Comparison of ENCODE assay signal across 9 mouse cellular contexts in genomic region chr8:123384883-123385540, GRCm38 (mm10). TPM values are rescaled to one million over a fixed set of nuclear protein-coding genes. Genes with fewer than 3 reads are reported as not detected.
A peak's percentile ranks its signal among the peaks of the same experiment; 100 is the strongest.
DNase-seq lines count a peak whose midpoint lies in the region; ATAC-seq and TF ChIP-seq lines count a peak whose summit lies in the region.
"Had no signal": no experiment of that assay in that cellular context is flagged by ENCODE, and none has a peak within 500 bp of the region (broad histone marks: within the 10 kb centered on the region; RNA-seq: fewer than 3 reads in every experiment).

No protein-coding gene starts in this region.

- H3K79me2 ChIP-seq in liver, adult 2 months (ENCODE audit: control insufficient read depth, insufficient read depth, low read length) = no peaks in the 10 kb centered on the region

- no peak for DNase-seq in cerebellum, adult 2 months
- no peak for DNase-seq in cerebellum, postnatal 36 days
- no peak for DNase-seq in liver, adult 2 months (ENCODE audit: extremely low read depth, low read depth, low spot score)
- peak; percentile 76 for DNase-seq in T-cell, adult 2 months (ENCODE audit: low spot score)
- DNase-seq in lung, postnatal 14 days = peak; percentile 20
- no peak for DNase-seq in right cerebral cortex, postnatal 25 days
- DNase-seq in layer of hippocampus, adult 8-10 months (ENCODE audit: low spot score in 2 of 2) = no peak

- ATAC-seq in liver, embryonic 12.5 days = no peak

- H3K27ac ChIP-seq in cerebellum, adult 2 months (ENCODE audit: insufficient read depth, low read length) = no peak overlapping the region
- H3K27ac ChIP-seq in liver, adult 2 months (replicated peaks; ENCODE audit: insufficient read depth, low read depth, low read length) = no peak overlapping the region
- H3K27ac ChIP-seq in liver, embryonic 12.5 days = no peak overlapping the region

- no peak overlapping the region for H3K4me2 ChIP-seq in liver, embryonic 12.5 days

- no peaks in the 10 kb centered on the region for H3K27me3 ChIP-seq in cerebellum, adult 2 months (ENCODE audit: control insufficient read depth, insufficient read depth, low read length)
- no peaks in the 10 kb centered on the region for H3K27me3 ChIP-seq in liver, adult 2 months (ENCODE audit: control insufficient read depth, insufficient read depth, low read length)
- no peaks in the 10 kb centered on the region for H3K27me3 ChIP-seq in liver, embryonic 12.5 days (replicated peaks)

- H3K4me3 ChIP-seq in cerebellum, adult 2 months (replicated peaks; ENCODE audit: insufficient read depth, low read depth, low read length) = no peak overlapping the region
- no peak overlapping the region for H3K4me3 ChIP-seq in liver, adult 2 months (ENCODE audit: insufficient read depth, low read depth, low read length)
- H3K4me3 ChIP-seq in liver, embryonic 12.5 days = no peak overlapping the region

- H3K9me3 ChIP-seq in liver, embryonic 12.5 days (replicated peaks) = no peaks in the 10 kb centered on the region

- H3K4me1 ChIP-seq in cerebellum, adult 2 months (ENCODE audit: control insufficient read depth, insufficient read depth, low read length) = peaks cover 4% of the 10 kb centered on the region
- H3K4me1 ChIP-seq in liver, adult 2 months (ENCODE audit: control insufficient read depth, insufficient read depth, low read length) = no peaks in the 10 kb centered on the region
- no peaks in the 10 kb centered on the region for H3K4me1 ChIP-seq in liver, embryonic 12.5 days

- H3K9ac ChIP-seq in liver, adult 2 months (ENCODE audit: low read depth, low read length) = no peak overlapping the region
- H3K9ac ChIP-seq in liver, embryonic 12.5 days = no peak overlapping the region

- H3K36me3 ChIP-seq in liver, adult 2 months (ENCODE audit: control insufficient read depth, insufficient read depth, low read length) = peaks cover 49% of the 10 kb centered on the region
- H3K36me3 ChIP-seq in liver, embryonic 12.5 days = peaks cover 92% of the 10 kb centered on the region

- WGBS in cerebellum, adult 2 months = 61% methylated on average over 9 of the region's 9 CpGs
- WGBS in liver, adult 2 months = 59% methylated on average over 9 of the region's 9 CpGs
- 61% methylated on average over 9 of the region's 9 CpGs for WGBS in liver, embryonic 12.5 days (ENCODE audit: insufficient replicate concordance)

- no peak for TF ChIP-seq POLR2A in cerebellum, adult 2 months (IDR thresholded peaks at IDR 0.05; ENCODE audit: borderline replicate concordance, insufficient read depth, low read length)
- no peak for TF ChIP-seq POLR2A in liver, adult 2 months (IDR thresholded peaks at IDR 0.05; ENCODE audit: extremely low read depth, insufficient read depth, low read length)

- TF ChIP-seq CTCF in cerebellum, adult 2 months (IDR thresholded peaks at IDR 0.05; ENCODE audit: borderline replicate concordance, insufficient read depth, low read depth, low read length) = peak; percentile 41; the same call in 1 of the 2 replicates
- TF ChIP-seq CTCF in liver, adult 2 months (IDR thresholded peaks at IDR 0.05; ENCODE audit: low read depth, low read length) = peak; percentile 32; the same call in 1 of the 2 replicates

RNA-seq across cellular contexts. Expression of gene Tcf25, which starts 11.5 kb away (rescaled TPM):
- polyA plus RNA-seq in cerebellum, adult 2 months (2012; rRNA removed) = 691 and 692 TPM in 2 replicates
- 86.7 and 94.3 TPM in 2 replicates for total RNA-seq in liver, adult 2 months (2014; rRNA removed)
- polyA plus RNA-seq in liver, adult 2 months (2012; rRNA removed) = 83.8 and 117 TPM in 2 replicates
- polyA plus RNA-seq in liver, embryonic 12.5 days (2016; fragmentation: Nextera tagmentation; extraction: Ambion mirVana) = 79.2 and 94.3 TPM in 2 replicates
- 100 to 1,000 TPM; 466 to 571 (median 498) TPM for total RNA-seq in layer of hippocampus, adult 8-10 months (2022)

RNA-seq across cellular contexts. Expression of gene Mc1r, which starts 21.9 kb away (rescaled TPM):
- polyA plus RNA-seq in cerebellum, adult 2 months (2012; rRNA removed) = 0.05 and 0.06 TPM in 2 replicates
- total RNA-seq in liver, adult 2 months (2014; rRNA removed) = not detected in 2 replicates
- not detected in 2 replicates for polyA plus RNA-seq in liver, adult 2 months (2012; rRNA removed)
- polyA plus RNA-seq in liver, embryonic 12.5 days (2016; fragmentation: Nextera tagmentation; extraction: Ambion mirVana) = not detected in 2 replicates
- under 1 TPM in 1 of 4 experiments, not detected in 3; 0.08 TPM for total RNA-seq in layer of hippocampus, adult 8-10 months (2022)
- total RNA-seq: hematopoietic stem cell, adult 5-6 weeks had no signal

RNA-seq across cellular contexts. Expression of gene Tubb3, which starts 26.2 kb away (rescaled TPM):
- polyA plus RNA-seq in cerebellum, adult 2 months (2012; rRNA removed) = 670 and 684 TPM in 2 replicates
- 0.67 TPM in 1 of 2 replicates, not detected in the other for total RNA-seq in liver, adult 2 months (2014; rRNA removed)
- polyA plus RNA-seq in liver, adult 2 months (2012; rRNA removed) = not detected in 2 replicates
- polyA plus RNA-seq in liver, embryonic 12.5 days (2016; fragmentation: Nextera tagmentation; extraction: Ambion mirVana) = 0.41 and 0.76 TPM in 2 replicates
- 100 to 1,000 TPM; 265 to 291 (median 279) TPM for total RNA-seq in layer of hippocampus, adult 8-10 months (2022)

RNA-seq across cellular contexts. Expression of gene Def8, which starts 38.3 kb away (rescaled TPM):
- 73.1 and 73.4 TPM in 2 replicates for polyA plus RNA-seq in cerebellum, adult 2 months (2012; rRNA removed)
- total RNA-seq in liver, adult 2 months (2014; rRNA removed) = 20.5 and 20.6 TPM in 2 replicates
- polyA plus RNA-seq in liver, adult 2 months (2012; rRNA removed) = 32.2 and 33.5 TPM in 2 replicates
- 17.2 and 18.4 TPM in 2 replicates for polyA plus RNA-seq in liver, embryonic 12.5 days (2016; fragmentation: Nextera tagmentation; extraction: Ambion mirVana)
- 10 to 100 TPM; 48.1 to 59.4 (median 54.5) TPM for total RNA-seq in layer of hippocampus, adult 8-10 months (2022)

RNA-seq across cellular contexts. Expression of gene Spire2, which starts 52.5 kb away (rescaled TPM):
- 33.0 and 36.4 TPM in 2 replicates for polyA plus RNA-seq in cerebellum, adult 2 months (2012; rRNA removed)
- under 0.01 and 0.07 TPM in 2 replicates for total RNA-seq in liver, adult 2 months (2014; rRNA removed)
- polyA plus RNA-seq in liver, adult 2 months (2012; rRNA removed) = 0.13 TPM in 1 of 2 replicates, not detected in the other
- polyA plus RNA-seq in liver, embryonic 12.5 days (2016; fragmentation: Nextera tagmentation; extraction: Ambion mirVana) = 4.6 TPM in 2 replicates
- total RNA-seq in layer of hippocampus, adult 8-10 months (2022) = 10 to 100 TPM; 15.8 to 16.3 (median 16.0) TPM

Comparison
In these comparisons a context has a peak if more than half of its experiments do, and no peak if none do; other contexts are left out.
1. DNase-seq: peak in T-cell, adult 2 months (single experiment) and lung, postnatal 14 days (single experiment); none in cerebellum, adult 2 months (0 of 2), cerebellum, postnatal 36 days (0 of 2), liver, adult 2 months (single experiment), right cerebral cortex, postnatal 25 days (single experiment) and layer of hippocampus, adult 8-10 months (0 of 2).
2. RNA of gene Tubb3, which starts 26.2 kb away (polyA plus RNA-seq): 670 to 684 TPM in cerebellum, adult 2 months; 0.41 to 0.76 TPM in liver, embryonic 12.5 days and not detected in liver, adult 2 months; every median in the first group is over 100 times any median in the second.